Mouse (Mus musculus): ENCODE data around the gene Wbp1l.

DNA sequence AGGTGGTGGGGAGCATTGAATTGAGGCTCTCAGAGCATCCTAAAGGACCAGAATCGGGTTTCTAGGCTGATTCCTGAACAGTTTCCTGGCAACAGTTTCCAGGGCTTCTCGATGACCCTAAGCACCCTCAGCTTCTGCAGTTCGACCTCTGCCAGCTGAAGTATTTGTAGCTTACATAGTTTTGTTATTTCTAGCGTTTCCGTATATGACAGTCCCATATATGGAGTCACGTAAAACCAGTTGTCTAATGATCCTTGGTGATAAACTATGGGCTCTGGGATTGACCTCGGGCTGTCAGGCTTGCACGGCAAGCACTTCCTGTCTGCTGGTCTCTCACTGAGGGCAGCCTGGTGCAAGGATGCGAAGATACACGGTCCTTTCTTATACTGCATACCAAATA, 26.6 kb downstream of the Wbp1l start:
- TF ChIP-seq CTCF (IDR thresholded peaks at IDR 0.05; ENCODE audit: insufficient read depth, low read depth, low read length) (no peak), POLR2A (IDR thresholded peaks at IDR 0.05; ENCODE audit: insufficient read depth, low read depth, low read length) (no peak)
